Mouse (Mus musculus) embryonic fibroblast, embryonic 13.5 days (primary cell): ENCODE results near the gene Sardh.

Source experiments
- CTCF ChIP-seq: IDR thresholded peaks from 2 replicates; pipeline ENCODE4 v1.5.1; 2011; ENCODE audit warnings: mild to moderate bottlenecking, control low read depth, low read length, moderate library complexity, borderline replicate concordance; ENCODE audit not compliant: insufficient read depth
- POLR2A ChIP-seq: IDR thresholded peaks from 2 replicates; pipeline ENCODE4 v1.6.1; 2011; ENCODE audit warnings: low read depth, mild to moderate bottlenecking, control low read depth, low read length, moderate library complexity

DNA sequence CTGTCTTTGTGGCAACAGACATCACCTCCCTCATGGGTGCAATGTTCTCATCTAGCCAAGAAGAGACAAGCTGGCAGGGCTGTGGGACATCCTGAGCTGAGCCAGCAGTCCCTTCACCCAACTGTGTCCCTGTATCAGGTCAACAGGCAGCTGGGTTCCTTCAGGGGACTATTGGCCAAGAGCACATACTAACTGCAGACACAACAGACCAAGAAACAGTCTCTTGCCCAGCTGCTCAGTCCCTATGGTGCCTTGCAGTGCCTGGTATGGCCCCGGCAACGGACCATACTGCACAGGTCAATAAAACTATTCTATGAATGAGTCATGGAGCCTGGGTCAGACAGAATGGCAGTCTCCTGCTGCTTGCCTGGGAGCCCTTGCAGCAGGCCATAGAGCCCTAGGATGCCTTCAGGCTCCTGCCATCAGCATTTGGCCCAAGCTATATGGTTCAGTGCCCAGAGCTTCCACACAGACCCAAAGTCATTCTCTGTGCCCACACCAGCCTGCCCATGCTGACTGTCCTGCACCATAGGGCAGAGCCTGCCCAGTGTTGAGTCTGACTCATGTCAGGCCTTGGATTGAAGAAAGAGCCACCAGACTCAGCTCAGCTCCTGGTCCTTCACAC is 18.5 kb downstream of the Sardh start:
- TF ChIP-seq CTCF (no peak), POLR2A (no peak)
